Mouse (Mus musculus): ENCODE data around the gene Galr3. TPM values are rescaled to one million over a fixed set of nuclear protein-coding genes. Genes with fewer than 3 reads are reported as not detected.
"Not testable (repeated sequence)": the region's sequence is repeated elsewhere in the genome, so short reads cannot be mapped to it uniquely, and the experiment has no call there.

Gene Galr3
- polyA plus RNA-seq, 1 experiment from 2014 or later = not detected

DNA sequence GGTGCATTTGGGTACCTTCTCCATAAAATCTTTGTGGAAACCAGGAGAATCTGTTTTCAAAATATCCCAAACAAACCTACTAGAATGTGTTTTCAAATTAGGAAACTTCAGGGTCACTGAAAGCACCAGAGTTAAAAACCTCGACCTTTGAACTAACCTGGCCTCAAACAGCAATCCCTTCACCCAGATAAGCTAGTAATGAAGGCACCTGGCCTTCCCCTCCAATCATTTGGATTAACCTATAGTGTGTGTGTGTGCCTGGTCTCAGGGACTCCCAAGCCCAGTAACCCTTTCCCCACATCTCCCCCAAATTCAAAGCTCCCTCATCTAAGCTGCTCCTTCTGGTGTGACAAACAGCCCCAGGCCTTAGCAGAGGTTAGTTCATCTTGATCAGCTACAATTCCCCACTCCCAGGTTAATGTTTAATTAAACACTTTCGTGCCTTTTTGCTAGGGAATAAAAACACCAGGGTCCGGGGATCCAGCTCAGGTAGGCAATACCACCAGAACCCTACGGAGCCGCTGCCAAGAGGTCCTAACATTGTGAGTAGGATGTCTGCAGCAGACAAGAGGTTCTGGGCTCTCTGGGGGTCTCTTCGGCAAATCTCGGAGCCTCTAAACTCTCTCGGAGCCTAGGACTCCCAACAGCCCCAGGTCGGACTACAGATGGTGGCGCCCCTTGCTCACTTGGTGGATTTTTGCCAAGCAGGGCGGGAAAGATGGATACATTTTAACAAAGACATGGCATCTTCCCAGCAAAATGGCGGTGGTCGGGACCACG lies 15.0 kb upstream of the Galr3 start:
- no peaks in the 10 kb centered on the region for H3K9me3 ChIP-seq (replicated peaks)
- ATAC-seq (ENCODE audit: insufficient number of reproducible peaks, low FRiP score) = no peak
- H3K4me3 ChIP-seq = peak overlapping the region; percentile 74; the same call in 1 of the 2 replicates
- WGBS = 41% methylated on average over 14 of the region's 14 CpGs
- H3K9ac ChIP-seq = no peak overlapping the region
- 0 out of 2 replicates have a peak, but pooled peaks cover 7% of the 10 kb centered on the region for H3K27me3 ChIP-seq (replicated peaks)
- H3K27ac ChIP-seq (ENCODE audit: poor library complexity, severe bottlenecking) = no peak overlapping the region
- no peaks in the 10 kb centered on the region for H3K36me3 ChIP-seq
- H3K4me2 ChIP-seq = peak overlapping the region; percentile 96; the same call in 1 of the 2 replicates
- peaks cover 47% of the 10 kb centered on the region for H3K4me1 ChIP-seq (replicated peaks)

DNA sequence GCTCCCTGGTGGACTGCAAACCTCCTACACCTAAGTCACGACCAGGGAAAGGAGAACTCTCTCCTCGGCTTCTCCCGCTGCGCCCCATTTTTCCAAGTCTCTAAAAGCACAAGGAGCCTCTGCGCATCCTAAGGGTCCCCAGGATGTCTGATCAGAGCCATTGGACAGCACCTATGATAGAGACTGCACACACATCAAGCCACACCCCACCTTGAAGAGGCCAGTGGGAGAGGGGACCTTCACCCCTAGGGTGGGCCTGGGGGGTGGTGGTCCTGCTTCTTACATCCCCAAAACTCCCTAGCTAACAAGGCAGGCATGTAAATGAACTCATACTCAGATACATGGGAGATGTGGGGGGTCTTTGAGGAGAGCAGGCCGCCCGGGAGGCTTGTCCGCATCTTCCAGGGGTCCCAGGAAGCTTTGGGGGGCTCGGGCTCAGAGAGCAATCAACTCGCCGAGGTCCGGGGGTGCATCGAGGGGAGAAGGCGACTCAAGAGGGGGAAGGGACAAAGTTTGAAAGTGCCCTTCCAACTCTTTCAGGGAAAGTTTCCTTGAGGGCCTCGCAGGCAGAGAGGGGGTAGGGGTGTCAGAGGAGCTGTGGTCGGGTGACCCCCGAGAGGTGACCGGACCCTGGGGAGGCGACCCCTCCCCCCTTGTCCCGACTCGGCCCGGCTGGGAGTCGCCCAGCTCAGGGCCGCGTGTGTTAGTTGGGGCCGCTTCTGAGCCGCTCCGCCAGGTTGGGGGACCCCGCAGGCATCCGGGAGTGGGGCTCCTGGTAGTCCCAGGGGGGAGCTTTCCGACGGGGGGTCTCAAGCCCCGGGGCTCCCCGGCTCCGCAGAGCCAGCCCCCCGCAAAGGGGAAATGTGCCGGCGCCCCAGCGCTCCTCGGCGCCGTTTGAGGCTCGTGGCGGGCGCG lies 14.1 kb upstream of the Galr3 start:
- Histone ChIP-seq H3K4me2 (peak overlapping the region; percentile 96), H3K9me3 (replicated peaks) (no peaks in the 10 kb centered on the region), H3K36me3 (no peaks in the 10 kb centered on the region), H3K9ac (peak overlapping the region; percentile 99), H3K4me1 (replicated peaks) (peaks cover 46% of the 10 kb centered on the region), H3K27me3 (replicated peaks) (0 out of 2 replicates have a peak, but pooled peaks cover 7% of the 10 kb centered on the region), H3K4me3 (peak overlapping the region; percentile 74), H3K27ac (ENCODE audit: poor library complexity, severe bottlenecking) (peak overlapping the region; percentile 96)
- WGBS = 5% methylated on average over 41 of the region's 46 CpGs
- peak; percentile 10; the same call in 1 of the 2 replicates for ATAC-seq (ENCODE audit: insufficient number of reproducible peaks, low FRiP score)

GRCm38 (mm10) chr15:79028237-79028738 lies 13.4 kb upstream of the Galr3 start, which contains the start of gene H1f0:
Gene H1f0 (plus strand): TSS chr15:79028450.
- H3K4me2 ChIP-seq = peak within 1 kb of the TSS; percentile 96
- peak; percentile 75 for ATAC-seq (ENCODE audit: insufficient number of reproducible peaks, low FRiP score)
- H3K27me3 ChIP-seq (replicated peaks) = 0 out of 2 replicates have a peak, but pooled peaks cover 7% of the 10 kb centered on the region
- H3K4me3 ChIP-seq = peak within 1 kb of the TSS; percentile 74
- H3K9ac ChIP-seq = peak within 1 kb of the TSS; percentile 99
- H3K4me1 ChIP-seq (replicated peaks) = peaks cover 39% of the 10 kb centered on the region
- 0% methylated on average over 47 of the region's 58 CpGs for WGBS
- peak within 1 kb of the TSS; percentile 96 for H3K27ac ChIP-seq (ENCODE audit: poor library complexity, severe bottlenecking)
- H3K9me3 ChIP-seq (replicated peaks) = no peaks in the 10 kb centered on the region
- H3K36me3 ChIP-seq = no peaks in the 10 kb centered on the region

DNA sequence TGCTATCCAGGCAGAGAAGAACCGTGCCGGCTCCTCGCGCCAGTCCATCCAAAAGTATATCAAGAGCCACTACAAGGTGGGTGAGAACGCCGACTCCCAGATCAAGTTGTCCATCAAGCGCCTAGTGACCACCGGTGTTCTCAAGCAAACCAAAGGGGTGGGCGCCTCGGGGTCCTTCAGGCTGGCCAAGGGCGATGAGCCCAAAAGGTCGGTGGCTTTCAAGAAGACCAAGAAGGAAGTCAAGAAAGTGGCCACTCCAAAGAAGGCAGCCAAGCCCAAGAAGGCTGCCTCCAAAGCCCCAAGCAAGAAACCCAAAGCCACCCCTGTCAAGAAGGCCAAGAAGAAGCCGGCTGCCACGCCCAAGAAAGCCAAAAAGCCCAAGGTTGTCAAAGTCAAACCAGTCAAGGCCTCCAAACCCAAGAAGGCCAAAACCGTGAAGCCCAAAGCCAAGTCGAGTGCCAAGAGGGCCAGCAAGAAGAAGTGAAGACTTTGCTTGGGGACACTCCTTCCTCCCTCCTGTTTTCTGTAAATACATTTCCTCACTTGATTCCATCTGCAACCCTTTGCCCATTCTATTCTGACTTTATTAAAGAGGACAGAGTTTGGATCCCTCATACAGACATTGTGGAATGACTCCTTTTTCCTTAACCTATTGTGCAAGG lies 12.7 kb upstream of the Galr3 start:
- WGBS = 26% methylated on average over 16 of the region's 16 CpGs
- Histone ChIP-seq H3K9ac (peak overlapping the region; percentile 99), H3K4me2 (peak overlapping the region; percentile 96), H3K27ac (ENCODE audit: poor library complexity, severe bottlenecking) (peak overlapping the region; percentile 96), H3K4me3 (peak overlapping the region; percentile 74), H3K27me3 (replicated peaks) (0 out of 2 replicates have a peak, but pooled peaks cover 7% of the 10 kb centered on the region), H3K4me1 (replicated peaks) (peaks cover 37% of the 10 kb centered on the region), H3K9me3 (replicated peaks) (no peaks in the 10 kb centered on the region), H3K36me3 (no peaks in the 10 kb centered on the region)
- no peak for ATAC-seq (ENCODE audit: insufficient number of reproducible peaks, low FRiP score)

GRCm38 (mm10) chr15:79029519-79030241 lies 12.0 kb upstream of the Galr3 start:
- WGBS = 13% methylated on average over 11 of the region's 11 CpGs
- no peaks in the 10 kb centered on the region for H3K36me3 ChIP-seq
- peak overlapping the region; percentile 54; the same call in 1 of the 2 replicates for H3K27ac ChIP-seq (ENCODE audit: poor library complexity, severe bottlenecking)
- H3K9me3 ChIP-seq (replicated peaks) = no peaks in the 10 kb centered on the region
- H3K4me1 ChIP-seq (replicated peaks) = peaks cover 37% of the 10 kb centered on the region
- peak overlapping the region; percentile 73 for H3K9ac ChIP-seq
- H3K4me2 ChIP-seq = peak overlapping the region; percentile 96
- peak overlapping the region; percentile 74 for H3K4me3 ChIP-seq
- no peak for ATAC-seq (ENCODE audit: insufficient number of reproducible peaks, low FRiP score)
- H3K27me3 ChIP-seq (replicated peaks) = 0 out of 2 replicates have a peak, but pooled peaks cover 5% of the 10 kb centered on the region

DNA sequence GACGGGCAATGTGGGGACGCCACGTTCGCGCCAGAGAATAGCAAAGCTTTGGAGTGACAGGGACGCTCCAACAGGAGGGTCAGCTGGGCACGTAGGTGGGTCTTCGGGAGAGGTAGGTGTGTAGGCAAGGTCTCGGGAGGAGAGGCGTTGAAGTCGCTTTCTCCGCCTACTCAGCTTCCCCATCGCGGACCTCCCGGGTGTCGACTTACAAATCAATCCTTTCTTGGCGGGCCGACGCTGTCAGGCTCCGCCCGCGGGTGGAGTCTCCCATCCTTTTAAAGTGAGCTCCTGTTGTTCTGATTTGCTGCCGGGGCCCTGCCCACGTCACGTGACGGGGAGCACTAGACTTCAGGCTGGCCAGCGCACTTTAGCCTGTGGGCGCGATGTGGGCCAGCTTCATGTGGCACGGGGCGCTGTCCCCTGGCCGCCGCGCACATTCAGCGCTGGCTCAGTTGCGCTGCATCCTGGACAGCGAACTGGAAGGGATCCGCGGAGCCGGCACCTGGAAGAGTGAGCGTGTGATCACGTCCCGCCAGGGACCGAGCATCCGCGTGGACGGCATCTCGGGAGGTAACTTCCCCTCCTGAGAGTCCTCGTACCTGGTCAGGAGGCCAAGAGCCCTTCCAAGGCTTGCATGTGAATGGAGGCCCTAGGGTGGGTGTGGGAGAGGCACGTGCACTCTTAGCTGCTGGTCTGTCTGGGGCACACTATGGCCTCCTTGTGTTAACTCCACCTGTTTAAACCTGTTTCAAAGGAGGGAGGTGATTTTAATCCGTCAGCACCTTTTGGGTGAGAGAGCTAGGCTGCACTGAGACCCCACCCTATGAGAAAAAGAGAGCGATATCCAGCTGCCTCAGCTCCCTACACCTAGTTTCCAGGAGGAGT lies 10.9 kb upstream of the Galr3 start:
- Histone ChIP-seq H3K27me3 (replicated peaks) (no peaks in the 10 kb centered on the region), H3K9me3 (replicated peaks) (no peaks in the 10 kb centered on the region), H3K4me3 (peak overlapping the region; percentile 74), H3K27ac (ENCODE audit: poor library complexity, severe bottlenecking) (peak overlapping the region; percentile 54; the same call in 1 of the 2 replicates), H3K36me3 (no peaks in the 10 kb centered on the region), H3K4me1 (replicated peaks) (peaks cover 31% of the 10 kb centered on the region), H3K9ac (peak overlapping the region; percentile 76), H3K4me2 (peak overlapping the region; percentile 96)
- peak; percentile 80 for ATAC-seq (ENCODE audit: insufficient number of reproducible peaks, low FRiP score)
- under 1% methylated on average over 52 of the region's 52 CpGs for WGBS

GRCm38 (mm10) chr15:79031908-79032307 lies 9.8 kb upstream of the Galr3 start:
- not testable (repeated sequence) for H3K9me3 ChIP-seq (replicated peaks); H3K36me3 ChIP-seq; H3K27ac ChIP-seq (ENCODE audit: poor library complexity, severe bottlenecking); H3K4me3 ChIP-seq; H3K9ac ChIP-seq; H3K4me2 ChIP-seq; H3K27me3 ChIP-seq (replicated peaks); ATAC-seq (ENCODE audit: insufficient number of reproducible peaks, low FRiP score)
- peaks cover 26% of the 10 kb centered on the region for H3K4me1 ChIP-seq (replicated peaks)
- WGBS = 84% methylated on average over 5 of the region's 5 CpGs

GRCm38 (mm10) chr15:79037913-79038328 lies 3.8 kb upstream of the Galr3 start:
- no peak overlapping the region; the same call in 1 of the 2 replicates for H3K9ac ChIP-seq
- no peaks in the 10 kb centered on the region for H3K36me3 ChIP-seq
- no peaks in the 10 kb centered on the region for H3K9me3 ChIP-seq (replicated peaks)
- 9% methylated on average over 14 of the region's 14 CpGs for WGBS
- H3K4me3 ChIP-seq = no peak overlapping the region
- peak overlapping the region; percentile 49 for H3K4me2 ChIP-seq
- H3K27ac ChIP-seq (ENCODE audit: poor library complexity, severe bottlenecking) = no peak overlapping the region
- peaks cover 51% of the 10 kb centered on the region for H3K27me3 ChIP-seq (replicated peaks)
- H3K4me1 ChIP-seq (replicated peaks) = peaks cover 25% of the 10 kb centered on the region
- ATAC-seq (ENCODE audit: insufficient number of reproducible peaks, low FRiP score) = no peak

- Histone ChIP-seq H3K27me3 (replicated peaks) (peaks cover 55% of the 10 kb centered on the region), H3K36me3 (no peaks in the 10 kb centered on the region), H3K4me3 (no peak overlapping the region), H3K4me1 (replicated peaks) (peaks cover 28% of the 10 kb centered on the region), H3K4me2 (peak overlapping the region; percentile 49), H3K9me3 (replicated peaks) (no peaks in the 10 kb centered on the region), H3K9ac (no peak overlapping the region), H3K27ac (ENCODE audit: poor library complexity, severe bottlenecking) (no peak overlapping the region)
- ATAC-seq (ENCODE audit: insufficient number of reproducible peaks, low FRiP score) = no peak
- WGBS = 63% methylated on average over 10 of the region's 10 CpGs
Measured at GRCm38 (mm10) chr15:79038331-79038730, 3.4 kb upstream of the Galr3 start.
